Mouse (Mus musculus): ENCODE measurements around the gene Col24a1. TPM values are rescaled to one million over a fixed set of nuclear protein-coding genes. Genes with fewer than 3 reads are reported as not detected.

Col24a1 gene
- polyA plus RNA-seq, 1 experiment from 2014 or later, result 0.33 TPM

DNA sequence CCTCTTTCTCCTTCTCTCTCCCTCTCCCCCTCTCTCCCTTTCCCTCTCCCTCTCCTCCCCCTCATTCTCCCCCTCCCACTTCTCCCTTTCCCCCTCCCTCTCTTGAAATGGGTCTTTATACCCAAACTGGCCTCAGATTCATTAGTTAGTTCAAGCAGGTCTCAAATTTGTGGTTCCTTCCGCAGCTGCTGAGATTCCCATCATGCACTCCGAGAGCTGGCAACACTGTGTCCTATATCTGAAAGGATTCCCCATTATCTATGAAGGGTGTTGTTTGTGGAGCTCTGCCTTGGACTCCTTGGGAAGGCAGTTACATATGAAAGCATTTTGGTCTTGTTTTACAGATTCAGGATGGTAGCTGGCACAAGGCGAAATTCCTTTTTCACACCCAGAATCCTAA lies 257.9 kb downstream of the Col24a1 start:
- no peak for DNase-seq
- TF ChIP-seq CTCF (IDR thresholded peaks at IDR 0.05; ENCODE audit: low read depth) (no peak), EP300 (IDR thresholded peaks at IDR 0.05; ENCODE audit: low read depth) (no peak)
- no peak overlapping the region for H3K4me2 ChIP-seq (ENCODE audit: low read depth, low read length)
- no peak overlapping the region for H3K4me3 ChIP-seq (ENCODE audit: low read depth, low read length)
- H3K9me3 ChIP-seq (ENCODE audit: low read length), result no peaks in the 10 kb centered on the region
- H3K4me1 ChIP-seq (ENCODE audit: insufficient read depth), result no peaks in the 10 kb centered on the region
- H3K36me3 ChIP-seq (replicated peaks; ENCODE audit: insufficient read depth, low read length), result no peaks in the 10 kb centered on the region
- H3K9ac ChIP-seq (replicated peaks), result no peak overlapping the region
- no peak for ATAC-seq
- 69% methylated on average over 3 of the region's 3 CpGs for WGBS (ENCODE audit: insufficient replicate concordance)
- no peak overlapping the region for H3K27ac ChIP-seq (ENCODE audit: low read depth)
- H3K27me3 ChIP-seq (ENCODE audit: insufficient read depth, low read length), result 0 out of 2 replicates have a peak, but pooled peaks cover 4% of the 10 kb centered on the region

DNA sequence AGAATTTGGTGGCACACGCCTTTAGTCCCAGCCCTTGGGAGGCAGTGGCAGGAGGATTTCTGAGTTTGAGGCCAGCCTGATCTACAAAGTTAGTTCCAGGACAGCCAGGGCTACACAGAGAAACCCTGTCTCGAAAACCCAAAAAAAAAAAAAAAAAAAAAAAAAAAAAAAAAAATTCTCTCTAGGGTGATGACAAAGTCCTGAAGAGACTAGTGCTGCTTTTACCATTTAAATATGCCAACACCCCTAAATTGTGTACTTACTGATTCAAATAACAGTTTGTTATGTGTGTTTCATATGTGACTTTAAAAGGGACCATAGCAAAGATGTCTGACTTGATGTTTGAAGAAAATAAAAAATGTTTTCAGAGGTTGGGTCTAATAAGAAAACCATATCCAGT lies 262.1 kb downstream of the Col24a1 start:
- H3K4me2 ChIP-seq (ENCODE audit: low read depth, low read length), result no peak overlapping the region
- DNase-seq, result no peak
- H3K4me3 ChIP-seq (ENCODE audit: low read depth, low read length), result no peak overlapping the region
- H3K27me3 ChIP-seq (ENCODE audit: insufficient read depth, low read length), result 0 out of 2 replicates have a peak, but pooled peaks cover 2% of the 10 kb centered on the region
- H3K9me3 ChIP-seq (ENCODE audit: low read length), result no peaks in the 10 kb centered on the region
- no peak for ATAC-seq
- no peak overlapping the region for H3K9ac ChIP-seq (replicated peaks)
- no peaks in the 10 kb centered on the region for H3K4me1 ChIP-seq (ENCODE audit: insufficient read depth)
- TF ChIP-seq EP300 (IDR thresholded peaks at IDR 0.05; ENCODE audit: low read depth), result no peak
- no peak for TF ChIP-seq CTCF (IDR thresholded peaks at IDR 0.05; ENCODE audit: low read depth)
- H3K27ac ChIP-seq (ENCODE audit: low read depth), result no peak overlapping the region
- no peaks in the 10 kb centered on the region for H3K36me3 ChIP-seq (replicated peaks; ENCODE audit: insufficient read depth, low read length)
- 70% methylated on average over 2 of the region's 2 CpGs for WGBS (ENCODE audit: insufficient replicate concordance)

DNA sequence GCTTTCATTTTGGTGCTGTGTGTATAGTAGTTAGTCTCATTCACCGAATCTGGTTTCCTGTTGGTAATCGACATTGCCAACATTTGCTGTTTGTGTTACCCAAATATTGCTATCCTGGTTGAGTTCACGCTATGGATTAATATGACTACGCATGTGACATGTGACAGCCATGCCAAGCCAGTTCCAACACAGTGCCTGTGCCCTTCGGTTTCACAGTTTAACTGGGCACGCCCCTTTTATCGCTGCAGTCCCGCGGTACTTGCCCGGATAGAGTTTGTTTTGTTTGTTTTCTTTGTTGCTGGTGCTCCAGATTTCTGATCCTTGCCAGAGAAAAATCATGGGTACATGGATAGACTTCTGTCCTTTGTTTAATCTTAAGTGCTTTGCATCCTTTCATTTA lies 263.9 kb downstream of the Col24a1 start:
- no peaks in the 10 kb centered on the region for H3K9me3 ChIP-seq (ENCODE audit: low read length)
- no peak for ATAC-seq
- DNase-seq, result no peak
- H3K27me3 ChIP-seq (ENCODE audit: insufficient read depth, low read length), result no peaks in the 10 kb centered on the region
- H3K36me3 ChIP-seq (replicated peaks; ENCODE audit: insufficient read depth, low read length), result no peaks in the 10 kb centered on the region
- TF ChIP-seq EP300 (IDR thresholded peaks at IDR 0.05; ENCODE audit: low read depth) (no peak), CTCF (IDR thresholded peaks at IDR 0.05; ENCODE audit: low read depth) (no peak)
- no peak overlapping the region for H3K4me3 ChIP-seq (ENCODE audit: low read depth, low read length)
- H3K4me2 ChIP-seq (ENCODE audit: low read depth, low read length), result no peak overlapping the region
- no peaks in the 10 kb centered on the region for H3K4me1 ChIP-seq (ENCODE audit: insufficient read depth)
- H3K27ac ChIP-seq (ENCODE audit: low read depth), result no peak overlapping the region
- WGBS (ENCODE audit: insufficient replicate concordance), result 87% methylated on average over 10 of the region's 10 CpGs
- no peak overlapping the region for H3K9ac ChIP-seq (replicated peaks)

DNA sequence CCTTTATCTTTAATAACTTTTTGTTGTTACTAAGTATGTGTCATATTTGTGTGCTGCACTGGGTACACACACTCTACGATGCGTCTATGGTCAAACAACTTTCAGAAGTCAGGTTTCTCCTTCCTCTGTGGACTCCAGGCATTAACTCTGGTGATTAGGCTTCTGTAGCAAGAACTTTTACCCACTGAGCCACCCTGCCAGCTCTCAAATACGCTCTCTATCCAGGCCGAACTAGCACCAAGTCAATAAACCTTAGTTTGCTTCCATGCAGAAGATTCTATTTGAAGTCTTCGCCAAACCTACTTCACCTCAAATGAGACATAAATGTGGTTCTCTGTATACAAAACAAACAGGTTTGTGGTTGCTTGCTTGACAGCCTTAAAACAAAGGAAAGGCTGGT lies 267.4 kb downstream of the Col24a1 start:
- TF ChIP-seq CTCF (IDR thresholded peaks at IDR 0.05; ENCODE audit: low read depth) (no peak), EP300 (IDR thresholded peaks at IDR 0.05; ENCODE audit: low read depth) (no peak)
- no peak for DNase-seq
- WGBS (ENCODE audit: insufficient replicate concordance), result 77% methylated on average over 5 of the region's 5 CpGs

DNA sequence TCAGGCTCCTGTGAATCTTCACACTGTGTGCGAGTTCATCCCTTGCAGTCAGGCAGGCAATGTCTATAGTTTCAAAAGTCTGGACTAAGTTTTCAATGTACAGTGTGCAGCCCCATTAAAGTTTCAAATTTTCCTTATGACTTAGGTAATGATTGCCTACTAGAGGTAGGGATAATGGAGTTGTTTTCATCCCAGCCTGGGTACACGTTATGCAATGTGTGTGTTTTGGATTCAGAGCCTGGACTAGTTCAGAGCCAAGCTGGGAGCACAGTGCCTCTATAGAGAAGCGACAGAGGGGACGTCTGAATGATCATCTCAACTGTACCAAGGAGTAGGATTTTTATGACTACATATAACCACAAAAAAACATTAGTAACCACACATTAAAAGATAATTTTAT lies 267.8 kb downstream of the Col24a1 start:
- Histone ChIP-seq H3K4me1 (ENCODE audit: insufficient read depth) (no peaks in the 10 kb centered on the region), H3K9me3 (ENCODE audit: low read length) (no peaks in the 10 kb centered on the region), H3K36me3 (replicated peaks; ENCODE audit: insufficient read depth, low read length) (no peaks in the 10 kb centered on the region), H3K4me2 (ENCODE audit: low read depth, low read length) (no peak overlapping the region), H3K27me3 (ENCODE audit: insufficient read depth, low read length) (no peaks in the 10 kb centered on the region), H3K27ac (ENCODE audit: low read depth) (peak overlapping the region; percentile 79), H3K9ac (replicated peaks) (no peak overlapping the region), H3K4me3 (ENCODE audit: low read depth, low read length) (no peak overlapping the region)
- TF ChIP-seq EP300 (IDR thresholded peaks at IDR 0.05; ENCODE audit: low read depth) (no peak), CTCF (IDR thresholded peaks at IDR 0.05; ENCODE audit: low read depth) (no peak)
- ATAC-seq (peak; percentile 96), DNase-seq (peak; percentile 19)
- 53% methylated on average over 4 of the region's 4 CpGs for WGBS (ENCODE audit: insufficient replicate concordance)

More for the DNA sequence above, 267.4 kb downstream of the Col24a1 start:
- Histone ChIP-seq H3K36me3 (replicated peaks; ENCODE audit: insufficient read depth, low read length) (no peaks in the 10 kb centered on the region), H3K9me3 (ENCODE audit: low read length) (no peaks in the 10 kb centered on the region), H3K27me3 (ENCODE audit: insufficient read depth, low read length) (no peaks in the 10 kb centered on the region), H3K27ac (ENCODE audit: low read depth) (peak overlapping the region; percentile 79), H3K4me3 (ENCODE audit: low read depth, low read length) (no peak overlapping the region), H3K9ac (replicated peaks) (no peak overlapping the region), H3K4me1 (ENCODE audit: insufficient read depth) (no peaks in the 10 kb centered on the region), H3K4me2 (ENCODE audit: low read depth, low read length) (no peak overlapping the region)
- peak; percentile 68 for ATAC-seq

DNA sequence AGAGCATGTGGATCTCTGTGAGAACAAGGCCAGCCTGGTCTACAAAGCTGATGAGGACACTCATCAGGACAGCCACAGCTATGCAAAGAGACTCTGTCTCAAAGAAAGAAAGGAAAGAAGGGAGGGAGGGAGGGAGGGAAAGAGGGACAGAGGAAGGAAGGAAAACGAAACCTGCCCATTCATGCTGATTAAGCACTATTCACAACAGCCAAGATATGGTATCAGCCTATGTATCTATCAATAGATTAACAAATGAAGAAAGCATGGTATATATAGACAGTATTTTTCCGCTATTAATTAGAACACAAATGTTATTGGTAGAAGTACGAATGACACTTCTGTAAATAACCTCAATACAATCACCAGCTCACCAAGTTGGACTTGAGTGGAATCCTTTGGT lies 282.2 kb downstream of the Col24a1 start:
- DNase-seq (no peak), ATAC-seq (no peak)
- no peaks in the 10 kb centered on the region for H3K9me3 ChIP-seq (ENCODE audit: low read length)
- no peak overlapping the region for H3K4me2 ChIP-seq (ENCODE audit: low read depth, low read length)
- H3K36me3 ChIP-seq (replicated peaks; ENCODE audit: insufficient read depth, low read length), result peaks cover 7% of the 10 kb centered on the region
- no peaks in the 10 kb centered on the region for H3K27me3 ChIP-seq (ENCODE audit: insufficient read depth, low read length)
- H3K9ac ChIP-seq (replicated peaks), result no peak overlapping the region
- no peak overlapping the region for H3K27ac ChIP-seq (ENCODE audit: low read depth)
- peaks cover 12% of the 10 kb centered on the region for H3K4me1 ChIP-seq (ENCODE audit: insufficient read depth)
- TF ChIP-seq EP300 (IDR thresholded peaks at IDR 0.05; ENCODE audit: low read depth), result no peak
- no peak for TF ChIP-seq CTCF (IDR thresholded peaks at IDR 0.05; ENCODE audit: low read depth)
- 80% methylated on average over 3 of the region's 3 CpGs for WGBS (ENCODE audit: insufficient replicate concordance)
- no peak overlapping the region for H3K4me3 ChIP-seq (ENCODE audit: low read depth, low read length)

DNA sequence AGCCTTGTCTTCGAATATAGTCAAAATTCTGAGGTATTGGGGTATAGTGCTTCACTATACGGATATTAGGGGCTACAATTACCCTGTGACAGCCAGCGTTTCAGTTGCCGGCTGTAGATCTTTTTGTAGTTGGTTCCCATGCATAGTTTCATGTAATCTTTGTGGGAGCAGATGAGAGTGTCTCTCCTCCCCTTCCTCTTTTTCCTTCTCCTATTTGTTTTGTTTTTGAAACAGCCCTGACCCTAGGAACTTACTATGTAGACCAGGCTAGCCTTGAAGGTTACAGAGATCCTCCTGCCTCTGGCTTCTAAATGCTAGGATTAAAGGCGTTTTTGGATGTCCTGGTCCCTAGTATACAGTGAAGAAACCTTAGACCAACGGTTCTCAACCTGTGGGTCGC lies 283.1 kb downstream of the Col24a1 start:
- H3K9me3 ChIP-seq (ENCODE audit: low read length), result no peaks in the 10 kb centered on the region
- peaks cover 7% of the 10 kb centered on the region for H3K36me3 ChIP-seq (replicated peaks; ENCODE audit: insufficient read depth, low read length)
- H3K27ac ChIP-seq (ENCODE audit: low read depth), result no peak overlapping the region
- 71% methylated on average over 7 of the region's 7 CpGs for WGBS (ENCODE audit: insufficient replicate concordance)
- no peaks in the 10 kb centered on the region for H3K27me3 ChIP-seq (ENCODE audit: insufficient read depth, low read length)
- H3K4me3 ChIP-seq (ENCODE audit: low read depth, low read length), result no peak overlapping the region
- H3K4me2 ChIP-seq (ENCODE audit: low read depth, low read length), result no peak overlapping the region
- TF ChIP-seq CTCF (IDR thresholded peaks at IDR 0.05; ENCODE audit: low read depth), result no peak
- TF ChIP-seq EP300 (IDR thresholded peaks at IDR 0.05; ENCODE audit: low read depth), result no peak
- DNase-seq (no peak), ATAC-seq (no peak)
- H3K9ac ChIP-seq (replicated peaks), result no peak overlapping the region
- peaks cover 12% of the 10 kb centered on the region for H3K4me1 ChIP-seq (ENCODE audit: insufficient read depth)
